Mouse (Mus musculus) ovary, adult 10 weeks (tissue): ENCODE measurements around the gene Dnajb1. TPM values are rescaled to one million over a fixed set of nuclear protein-coding genes. Genes with fewer than 3 reads are reported as not detected.

Experiments used
- polyA plus RNA-seq: library from polyadenylated mRNA; stranded (reverse); fragments of 350-450 nt; fragmentation: Illumina TruSeq; extraction: RNeasy Lipid Tissue Mini Kit (QIAGEN cat#74804); gene quantifications from one replicate; pipeline ENCODE4 v1.2.3, GENCODE M21; 2014

Dnajb1 gene
- 19.0 TPM for polyA plus RNA-seq

DNA sequence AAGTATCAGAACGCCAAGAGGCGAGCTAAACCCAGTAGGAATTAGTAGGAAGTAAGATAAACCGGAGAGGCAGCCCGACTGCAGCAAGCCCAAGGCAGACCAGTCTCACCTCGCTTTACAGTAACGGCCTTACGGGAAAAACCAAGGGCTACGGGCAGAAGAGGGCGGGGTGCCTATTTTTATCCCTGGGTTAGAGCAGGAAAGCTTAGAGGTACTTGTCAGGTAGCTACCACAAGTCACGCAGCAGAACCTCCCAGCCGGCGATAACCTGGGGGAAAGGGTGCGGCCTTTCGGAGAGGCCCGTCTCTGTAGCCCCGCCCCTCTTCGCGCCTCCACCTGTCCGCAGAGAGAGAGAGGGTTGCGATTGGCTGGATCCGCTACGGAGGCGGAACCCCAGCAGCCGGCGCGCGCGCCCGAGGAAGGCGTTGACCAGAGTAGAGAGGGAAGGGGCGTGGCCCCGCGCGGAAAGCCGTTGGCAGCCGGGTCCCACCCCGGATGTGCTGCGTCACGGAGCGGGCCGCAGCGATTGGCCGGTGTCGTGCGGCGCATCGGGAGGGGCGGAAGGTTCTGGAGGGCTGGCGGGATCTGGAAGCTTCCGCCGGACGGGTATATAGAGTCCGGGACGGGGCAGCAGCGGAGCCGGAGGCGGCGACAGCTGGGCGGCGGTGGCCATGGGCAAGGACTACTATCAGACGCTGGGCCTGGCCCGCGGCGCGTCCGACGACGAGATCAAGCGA is at the start of gene Dnajb1, which contains the start of gene Tecr:
TSS of gene Dnajb1 (plus strand) at position 533 of the 737 bp plus-strand sequence.
TSS of gene Tecr (minus strand) at position 311 of the 737 bp plus-strand sequence.

DNA sequence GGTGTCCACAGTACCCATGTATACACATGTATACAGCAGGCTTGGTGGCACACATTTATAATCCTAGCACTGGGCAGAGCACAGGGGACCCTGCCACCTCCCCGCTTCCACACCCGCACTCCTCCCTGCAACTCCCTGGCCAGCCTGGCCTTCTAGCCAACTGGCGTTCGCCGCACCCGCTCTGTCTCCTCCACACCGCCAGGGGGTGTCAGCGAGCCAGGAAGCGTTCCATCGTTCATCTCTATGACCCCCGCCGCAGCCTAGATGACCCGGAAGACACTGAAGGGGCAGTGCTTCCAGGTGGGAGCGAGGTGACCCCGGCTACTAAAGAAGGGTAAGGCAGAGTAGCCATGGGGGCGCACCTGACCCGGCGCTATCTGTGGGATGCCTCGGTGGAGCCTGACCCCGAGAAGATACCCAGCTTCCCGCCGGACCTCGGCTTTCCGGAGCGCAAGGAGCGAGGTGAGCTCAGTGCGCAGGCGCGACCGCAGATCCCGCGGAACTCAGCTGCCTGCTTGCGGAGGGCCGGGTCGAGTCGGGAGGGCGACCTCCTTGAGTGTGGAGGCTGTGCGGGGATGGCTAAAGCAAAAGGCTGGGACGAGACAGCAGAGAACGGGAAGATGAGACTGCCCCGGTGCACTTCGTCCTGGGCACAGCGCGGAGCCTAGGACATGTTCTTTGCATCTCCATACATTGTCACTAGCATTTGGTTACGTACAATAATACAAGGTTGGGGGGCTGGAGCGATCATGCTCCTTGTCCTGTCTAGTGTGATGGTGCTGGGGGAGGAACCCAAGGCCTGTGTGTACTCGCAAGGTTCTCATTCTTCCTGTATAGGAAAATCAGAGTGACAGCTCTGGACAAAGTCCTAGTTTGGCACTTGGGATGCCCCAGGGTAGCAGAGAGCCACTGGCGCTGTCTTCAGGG is 41.3 kb upstream of the Dnajb1 start, which contains the start of gene Ndufb7:
TSS of gene Ndufb7 (plus strand) at position 203 of the 927 bp plus-strand sequence.

DNA sequence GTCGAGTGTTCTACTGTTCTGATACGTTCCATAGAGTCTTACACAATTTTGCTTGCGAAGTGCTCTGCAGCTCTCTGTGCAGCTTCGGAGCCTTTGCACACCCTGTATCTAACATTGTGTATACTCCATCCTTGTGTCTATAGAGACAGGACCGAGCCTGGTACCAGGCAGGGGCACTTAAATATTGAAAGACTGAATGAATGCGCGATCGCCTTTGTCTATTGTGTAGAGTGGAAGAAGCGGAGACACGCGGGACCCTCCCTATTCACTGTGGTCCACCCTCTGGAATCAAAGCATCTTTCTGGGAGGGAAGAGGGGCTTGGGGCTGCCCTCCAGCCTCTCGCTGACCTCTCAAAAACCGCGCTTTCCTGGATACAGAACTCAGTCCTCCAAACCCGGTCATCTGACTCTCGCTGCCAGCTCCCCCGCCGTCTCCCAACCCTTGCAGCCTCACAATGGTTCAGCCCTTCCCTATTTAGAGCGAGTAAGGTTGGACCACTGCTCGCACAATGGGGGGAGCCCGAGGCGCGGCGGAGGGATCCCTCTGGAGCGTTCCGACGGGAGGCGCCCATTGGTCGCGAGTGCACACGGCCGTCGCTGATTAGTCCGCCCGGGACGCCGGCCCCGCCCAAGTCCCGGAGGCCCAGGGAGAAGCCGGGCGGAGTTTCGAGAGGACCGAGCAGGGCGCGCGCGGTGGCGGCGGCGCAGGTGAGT is 44.2 kb downstream of the Dnajb1 start, which contains the start of gene Gipc1:
TSS of gene Gipc1 (plus strand) at position 648 of the 714 bp plus-strand sequence.

Other genes starting within 250 kb of the Dnajb1 start
- gene Clgn, start 218.3 kb upstream of the Dnajb1 start, polyA plus RNA-seq: 0.11 TPM
- 263 TPM for gene Scoc, start 149.8 kb upstream of the Dnajb1 start, polyA plus RNA-seq
- gene Olfr370, start 72.4 kb upstream of the Dnajb1 start, polyA plus RNA-seq: not detected
- gene Ndufb7, start 41.5 kb upstream of the Dnajb1 start, polyA plus RNA-seq: 0.11 TPM
- 35.7 TPM for gene Tecr, start 222 bp upstream of the Dnajb1 start, polyA plus RNA-seq
- gene Gipc1, start 44.5 kb downstream of the Dnajb1 start, polyA plus RNA-seq: not detected
- gene Ptger1, start 58.5 kb downstream of the Dnajb1 start, polyA plus RNA-seq: 0.60 TPM
- 6.3 TPM for gene Pkn1, start 91.0 kb downstream of the Dnajb1 start, polyA plus RNA-seq
- 5.0 TPM for gene Ddx39, start 107.0 kb downstream of the Dnajb1 start, polyA plus RNA-seq
- gene Adgre5, start 133.1 kb downstream of the Dnajb1 start, polyA plus RNA-seq: 7.8 TPM